Mouse (Mus musculus) olfactory bulb, adult 2 months (tissue): ENCODE data around the gene 9630041A04Rik.

Experiments
- CTCF ChIP-seq: fragments of 200-500 bp; IDR thresholded peaks from 2 replicates; pipeline ENCODE4 v1.5.1; 2012; ENCODE audit warnings: low read depth, mild to moderate bottlenecking, low read length, moderate library complexity; ENCODE audit not compliant: insufficient read depth
- POLR2A ChIP-seq: fragments of 200-500 bp; IDR thresholded peaks from 2 replicates; pipeline ENCODE4 v1.6.1; 2012; ENCODE audit warnings: mild to moderate bottlenecking, low read depth, low read length, moderate library complexity; ENCODE audit not compliant: insufficient read depth

GRCm38 (mm10) chr9:101907747-101908255 lies 46.2 kb downstream of the 9630041A04Rik start:
- no peak for TF ChIP-seq CTCF
- TF ChIP-seq POLR2A: no peak
